Mouse (Mus musculus) limb, embryonic 15.5 days (tissue): ENCODE results near the gene Acvr1b. TPM values are rescaled to one million over a fixed set of nuclear protein-coding genes. Genes with fewer than 3 reads are reported as not detected.
A peak's percentile ranks its signal among the peaks of the same experiment; 100 is the strongest.

Experiments used
- ATAC-seq: fragments of 200-750 bp; cut with Nextera tagmentation; 2 replicates; pipeline ENCODE4 v1.8.0; 2017; ENCODE audit warnings: low read depth, moderate TSS enrichment; ENCODE audit not compliant: insufficient number of reproducible peaks, low FRiP score, low TSS enrichment
- H3K27ac ChIP-seq: fragments of 300-500 bp; sonication (generic); 2 replicates; pipeline ENCODE4 v1.5.1; 2015; ENCODE audit warnings: moderate library complexity, mild to moderate bottlenecking, inconsistent platforms
- H3K27me3 ChIP-seq: fragments of 300-500 bp; sonication (generic); 2 replicates; pipeline ENCODE4 v1.6.1; 2015; ENCODE audit warnings: inconsistent platforms
- H3K36me3 ChIP-seq: fragments of 300-500 bp; sonication (generic); 2 replicates; pipeline ENCODE4 v1.6.1; 2015; ENCODE audit warnings: inconsistent platforms
- H3K4me1 ChIP-seq: fragments of 300-500 bp; sonication (generic); 2 replicates; pipeline ENCODE4 v1.6.1; 2015; ENCODE audit warnings: inconsistent platforms
- H3K4me2 ChIP-seq: fragments of 300-500 bp; sonication (generic); 2 replicates; pipeline ENCODE4 v1.6.1; 2015; ENCODE audit warnings: mild to moderate bottlenecking, inconsistent platforms
- H3K4me3 ChIP-seq: fragments of 300-500 bp; sonication (generic); 2 replicates; pipeline ENCODE4 v1.5.1; 2015; ENCODE audit warnings: mild to moderate bottlenecking, inconsistent platforms
- H3K9ac ChIP-seq: fragments of 300-500 bp; sonication (generic); 2 replicates; pipeline ENCODE4 v1.6.1; 2015; ENCODE audit warnings: inconsistent platforms
- H3K9me3 ChIP-seq: fragments of 300-500 bp; sonication (generic); 2 replicates; pipeline ENCODE4 v1.6.1; 2016; ENCODE audit warnings: inconsistent platforms
- WGBS: fragments of 180-500 bp; shearing (Covaris S2); methylation state at CpG from one replicate; pipeline ENCODE4 v1.1.7; 2015; 5-methylcytosine and 5-hydroxymethylcytosine counted together
- polyA plus RNA-seq: library from polyadenylated mRNA; unstranded; fragments of >200 nt; fragmentation: Nextera tagmentation; extraction: Ambion mirVana; gene quantifications from 2 replicates; pipeline ENCODE4 v1.2.1, GENCODE M21; 2015

Gene Acvr1b
- polyA plus RNA-seq, 1 experiment from 2014 or later, result 10.9 TPM

GRCm38 (mm10) chr15:101165658-101166437 is 8.0 kb upstream of the Acvr1b start:
- Histone ChIP-seq H3K4me2 (no peak overlapping the region), H3K4me3 (no peak overlapping the region), H3K36me3 (no peaks in the 10 kb centered on the region), H3K27me3 (no peaks in the 10 kb centered on the region), H3K4me1 (peaks cover 32% of the 10 kb centered on the region), H3K27ac (no peak overlapping the region; the same call in 1 of the 2 replicates), H3K9me3 (no peaks in the 10 kb centered on the region), H3K9ac (no peak overlapping the region)
- WGBS, result 70% methylated on average over 16 of the region's 16 CpGs
- ATAC-seq, result no peak

- Histone ChIP-seq H3K36me3 (no peaks in the 10 kb centered on the region), H3K9me3 (no peaks in the 10 kb centered on the region), H3K4me2 (no peak overlapping the region), H3K27me3 (no peaks in the 10 kb centered on the region), H3K4me1 (peaks cover 19% of the 10 kb centered on the region), H3K9ac (no peak overlapping the region), H3K4me3 (no peak overlapping the region), H3K27ac (no peak overlapping the region)
- 66% methylated on average over 11 of the region's 11 CpGs for WGBS
- ATAC-seq, result no peak
Observed at GRCm38 (mm10) chr15:101167553-101167952, 6.3 kb upstream of the Acvr1b start.

GRCm38 (mm10) chr15:101169910-101170309 is 4.0 kb upstream of the Acvr1b start:
- Histone ChIP-seq H3K9me3 (no peaks in the 10 kb centered on the region), H3K27me3 (no peaks in the 10 kb centered on the region), H3K36me3 (no peaks in the 10 kb centered on the region), H3K27ac (peak overlapping the region; percentile 57), H3K4me1 (peaks cover 9% of the 10 kb centered on the region), H3K4me2 (no peak overlapping the region), H3K4me3 (no peak overlapping the region), H3K9ac (no peak overlapping the region)
- no peak for ATAC-seq
- 81% methylated on average over 5 of the region's 5 CpGs for WGBS

GRCm38 (mm10) chr15:101170413-101170980 is 3.4 kb upstream of the Acvr1b start:
- no peaks in the 10 kb centered on the region for H3K36me3 ChIP-seq
- peak overlapping the region; percentile 57; the same call in 1 of the 2 replicates for H3K27ac ChIP-seq
- WGBS, result 67% methylated on average over 10 of the region's 10 CpGs

GRCm38 (mm10) chr15:101171272-101171671 is 2.6 kb upstream of the Acvr1b start:
- H3K4me2 ChIP-seq, result no peak overlapping the region
- no peak for ATAC-seq
- peaks cover 23% of the 10 kb centered on the region for H3K4me1 ChIP-seq
- H3K27ac ChIP-seq, result 0 out of 2 replicates have a peak overlapping the region, but pooled peaks have one; percentile 54
- no peaks in the 10 kb centered on the region for H3K27me3 ChIP-seq
- no peaks in the 10 kb centered on the region for H3K9me3 ChIP-seq
- H3K4me3 ChIP-seq, result no peak overlapping the region
- whole genome bisulfite sequencing, result 82% methylated on average over 4 of the region's 4 CpGs
- no peak overlapping the region for H3K9ac ChIP-seq
- H3K36me3 ChIP-seq, result no peaks in the 10 kb centered on the region

More at GRCm38 (mm10) chr15:101170413-101170980, 3.4 kb upstream of the Acvr1b start:
- H3K9ac ChIP-seq, result no peak overlapping the region
- no peak overlapping the region for H3K4me3 ChIP-seq
- no peaks in the 10 kb centered on the region for H3K27me3 ChIP-seq
- H3K4me2 ChIP-seq, result no peak overlapping the region
- H3K4me1 ChIP-seq, result peaks cover 15% of the 10 kb centered on the region
- no peak for ATAC-seq
- no peaks in the 10 kb centered on the region for H3K9me3 ChIP-seq

DNA sequence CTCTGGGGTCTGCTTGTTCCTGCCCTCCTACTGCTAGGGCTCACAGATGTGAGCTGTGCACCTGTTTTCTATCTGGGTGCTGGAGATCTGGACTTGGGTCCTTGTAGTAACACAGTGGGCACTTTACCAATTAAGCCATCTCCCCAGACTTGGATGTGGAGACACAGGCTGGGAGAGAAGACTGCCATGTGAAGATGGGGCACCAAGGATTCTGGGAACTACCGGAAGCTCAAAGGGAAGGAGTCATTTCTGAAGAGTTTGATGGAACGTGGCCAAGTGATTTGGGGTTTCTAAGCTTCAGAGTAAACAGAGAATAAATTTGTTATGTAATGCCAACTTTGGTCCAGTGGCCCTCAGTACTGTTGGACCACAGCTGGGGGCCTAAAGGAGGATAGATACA is 1.9 kb upstream of the Acvr1b start:
- Histone ChIP-seq H3K9me3 (no peaks in the 10 kb centered on the region), H3K27me3 (no peaks in the 10 kb centered on the region), H3K9ac (no peak overlapping the region), H3K36me3 (no peaks in the 10 kb centered on the region), H3K4me1 (peaks cover 29% of the 10 kb centered on the region), H3K27ac (no peak overlapping the region), H3K4me2 (no peak overlapping the region), H3K4me3 (no peak overlapping the region)
- no peak for ATAC-seq
- WGBS, result 92% methylated on average over 2 of the region's 2 CpGs

- Histone ChIP-seq H3K9ac (peak overlapping the region; percentile 89), H3K4me2 (peak overlapping the region; percentile 78), H3K36me3 (no peaks in the 10 kb centered on the region), H3K4me1 (peaks cover 49% of the 10 kb centered on the region), H3K27me3 (no peaks in the 10 kb centered on the region), H3K9me3 (no peaks in the 10 kb centered on the region), H3K4me3 (peak overlapping the region; percentile 84), H3K27ac (peak overlapping the region; percentile 82)
- under 1% methylated on average over 44 of the region's 46 CpGs for WGBS
- ATAC-seq, result peak; percentile 11
Observed at GRCm38 (mm10) chr15:101174294-101175130, 645 bp downstream of the Acvr1b start.

DNA sequence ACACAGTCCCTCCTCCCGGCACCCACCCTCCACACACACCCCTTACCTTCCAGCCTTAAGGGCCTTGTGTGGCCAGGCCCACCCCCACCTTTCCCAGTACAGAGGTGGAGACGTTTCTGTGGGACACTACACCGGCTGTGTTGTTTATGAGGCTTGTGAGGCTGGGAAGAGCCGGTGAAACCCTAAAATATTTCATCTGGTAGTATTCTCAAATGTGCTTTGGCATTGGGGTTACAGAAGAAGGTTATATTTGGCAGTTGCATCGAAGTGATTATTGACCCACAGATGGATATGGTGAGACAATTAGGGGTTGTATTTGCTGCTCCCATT is 1.2 kb downstream of the Acvr1b start:
- 3% methylated on average over 5 of the region's 5 CpGs for WGBS
- Histone ChIP-seq H3K4me3 (peak overlapping the region; percentile 84), H3K36me3 (no peaks in the 10 kb centered on the region), H3K9ac (peak overlapping the region; percentile 89), H3K27me3 (no peaks in the 10 kb centered on the region), H3K4me1 (peaks cover 55% of the 10 kb centered on the region), H3K27ac (peak overlapping the region; percentile 17; the same call in 1 of the 2 replicates), H3K9me3 (no peaks in the 10 kb centered on the region), H3K4me2 (peak overlapping the region; percentile 78)
- no peak for ATAC-seq

DNA sequence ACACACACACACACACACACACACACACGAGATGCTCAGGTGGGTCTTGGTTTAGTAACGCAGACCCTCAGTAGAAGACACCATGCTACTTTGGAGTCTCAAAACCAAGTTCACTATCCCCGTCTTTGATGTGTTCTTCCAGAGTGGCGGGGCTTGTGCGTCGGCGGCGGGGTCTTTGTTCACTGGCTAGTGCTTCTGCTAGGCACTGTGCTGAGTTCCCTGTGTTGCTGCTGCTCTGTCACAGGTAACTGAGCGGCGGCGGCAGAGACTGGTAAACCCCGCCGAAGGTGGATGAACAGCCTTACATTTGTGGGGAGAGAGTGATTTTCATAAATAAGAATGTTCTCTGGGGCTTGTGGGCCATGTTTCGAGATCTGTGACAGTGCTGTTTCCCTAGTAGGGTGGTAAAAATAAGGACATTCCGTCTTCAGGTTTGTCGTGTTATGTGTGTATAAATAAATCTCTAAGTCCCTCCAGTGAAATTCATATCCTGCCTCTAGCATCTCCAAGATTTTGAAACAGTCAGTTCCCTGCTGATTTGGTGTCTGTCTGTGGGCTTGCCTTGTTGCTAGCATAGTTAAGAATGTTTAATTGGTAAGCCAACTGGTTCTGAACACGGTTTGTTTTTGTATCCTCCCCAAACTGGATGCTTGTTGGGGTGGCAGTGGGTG is 1.9 kb downstream of the Acvr1b start:
- Histone ChIP-seq H3K27ac (peak overlapping the region; percentile 17; the same call in 1 of the 2 replicates), H3K4me2 (peak overlapping the region; percentile 78), H3K9me3 (no peaks in the 10 kb centered on the region), H3K4me3 (peak overlapping the region; percentile 84), H3K9ac (peak overlapping the region; percentile 15), H3K36me3 (no peaks in the 10 kb centered on the region), H3K4me1 (peaks cover 61% of the 10 kb centered on the region), H3K27me3 (no peaks in the 10 kb centered on the region)
- no peak for ATAC-seq
- 15% methylated on average over 17 of the region's 17 CpGs for WGBS

GRCm38 (mm10) chr15:101176284-101176680 is 2.4 kb downstream of the Acvr1b start:
- no peak for ATAC-seq
- Histone ChIP-seq H3K4me3 (peak overlapping the region; percentile 84; the same call in 1 of the 2 replicates), H3K9ac (no peak overlapping the region), H3K4me2 (peak overlapping the region; percentile 78), H3K4me1 (peaks cover 67% of the 10 kb centered on the region), H3K27me3 (no peaks in the 10 kb centered on the region), H3K36me3 (no peaks in the 10 kb centered on the region), H3K27ac (peak overlapping the region; percentile 17; the same call in 1 of the 2 replicates), H3K9me3 (no peaks in the 10 kb centered on the region)
- WGBS, result 33% methylated on average over 3 of the region's 3 CpGs
